Mouse (Mus musculus) midbrain, embryonic 13.5 days (tissue): ENCODE measurements at regions not wholly inside any gene's neighbourhood (a gene's known extent, or its start where the extent isn't known, plus 50 kb on each side); places are given as distances from the start of the nearest gene placed in this dataset.

Source experiments
- ATAC-seq: fragments of 200-750 bp; cut with Nextera tagmentation; 2 replicates; pipeline ENCODE4 v1.8.0; 2017; ENCODE audit warnings: mild to moderate bottlenecking, moderate TSS enrichment, moderate library complexity
- H3K27ac ChIP-seq: fragments of 300-500 bp; sonication (generic); 2 replicates; pipeline ENCODE4 v1.5.1; 2015; ENCODE audit warnings: inconsistent platforms, mild to moderate bottlenecking, moderate library complexity
- H3K27me3 ChIP-seq: fragments of 300-500 bp; sonication (generic); 2 replicates; pipeline ENCODE4 v1.6.1; 2015; ENCODE audit warnings: mild to moderate bottlenecking, inconsistent platforms
- H3K36me3 ChIP-seq: fragments of 300-500 bp; sonication (generic); 2 replicates; pipeline ENCODE4 v1.6.1; 2015; ENCODE audit warnings: mild to moderate bottlenecking, inconsistent platforms
- H3K4me1 ChIP-seq: fragments of 300-500 bp; sonication (generic); replicated peaks from 2 replicates; pipeline ENCODE4 v1.6.1; 2015; ENCODE audit warnings: inconsistent platforms
- H3K4me2 ChIP-seq: fragments of 300-500 bp; sonication (generic); replicated peaks from 2 replicates; pipeline ENCODE4 v1.6.1; 2015; ENCODE audit warnings: moderate library complexity, mild to moderate bottlenecking, inconsistent platforms
- H3K4me3 ChIP-seq: fragments of 300-500 bp; sonication (generic); replicated peaks from 2 replicates; pipeline ENCODE4 v1.5.1; 2015; ENCODE audit warnings: mild to moderate bottlenecking, inconsistent platforms
- H3K9ac ChIP-seq: fragments of 300-500 bp; sonication (generic); replicated peaks from 2 replicates; pipeline ENCODE4 v1.6.1; 2015; ENCODE audit warnings: mild to moderate bottlenecking, inconsistent platforms
- H3K9me3 ChIP-seq: fragments of 300-500 bp; sonication (generic); 2 replicates; pipeline ENCODE4 v1.6.1; 2016; ENCODE audit warnings: mild to moderate bottlenecking, inconsistent platforms
- WGBS: fragments of 180-500 bp; shearing (Covaris S2); methylation state at CpG from one replicate; pipeline ENCODE4 v1.1.7; 2015; 5-methylcytosine and 5-hydroxymethylcytosine counted together

- no peak for ATAC-seq
- Histone ChIP-seq H3K4me3 (no peak overlapping the region), H3K27ac (no peak overlapping the region), H3K4me2 (no peak overlapping the region), H3K27me3 (no peaks in the 10 kb centered on the region), H3K36me3 (no peaks in the 10 kb centered on the region), H3K9me3 (no peaks in the 10 kb centered on the region), H3K4me1 (no peaks in the 10 kb centered on the region), H3K9ac (no peak overlapping the region)
- 89% methylated on average over 6 of the region's 6 CpGs for WGBS
Measured at GRCm38 (mm10) chr12:9091951-9092350, 62.2 kb downstream of the Ttc32 start.

GRCm38 (mm10) chr12:9095061-9095460 is 65.3 kb downstream of the Ttc32 start:
- H3K4me1 ChIP-seq, result no peaks in the 10 kb centered on the region
- no peak overlapping the region for H3K4me3 ChIP-seq
- H3K36me3 ChIP-seq, result no peaks in the 10 kb centered on the region
- H3K9ac ChIP-seq, result no peak overlapping the region
- ATAC-seq, result no peak
- H3K27ac ChIP-seq, result no peak overlapping the region
- no peaks in the 10 kb centered on the region for H3K27me3 ChIP-seq
- H3K4me2 ChIP-seq, result no peak overlapping the region
- no peaks in the 10 kb centered on the region for H3K9me3 ChIP-seq

DNA sequence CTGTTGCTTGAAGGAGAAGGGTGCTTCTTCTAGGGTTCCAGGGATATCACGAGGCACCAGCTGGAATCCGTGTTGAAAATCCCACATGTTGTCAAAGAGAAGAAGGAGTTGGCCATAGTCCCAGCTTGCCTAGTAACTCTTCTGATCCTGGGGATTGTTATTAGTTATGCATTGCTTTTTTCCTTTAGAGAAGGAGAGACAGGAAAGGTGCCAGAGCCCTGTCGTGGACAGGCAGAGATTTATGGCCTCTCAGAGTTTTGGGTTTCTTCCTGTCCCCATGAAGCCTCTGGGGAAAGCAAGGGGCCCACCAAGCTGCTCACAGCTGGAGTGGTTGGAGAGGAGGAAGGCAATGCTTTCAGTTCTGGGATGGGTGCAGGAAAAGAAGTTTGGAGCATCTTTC is 76.6 kb downstream of the Ttc32 start:
- H3K4me1 ChIP-seq, result no peaks in the 10 kb centered on the region
- no peaks in the 10 kb centered on the region for H3K27me3 ChIP-seq
- no peaks in the 10 kb centered on the region for H3K9me3 ChIP-seq
- ATAC-seq, result no peak
- no peaks in the 10 kb centered on the region for H3K36me3 ChIP-seq
- H3K4me2 ChIP-seq, result no peak overlapping the region
- whole genome bisulfite sequencing, result 77% methylated on average over 3 of the region's 3 CpGs
- no peak overlapping the region for H3K27ac ChIP-seq
- H3K9ac ChIP-seq, result no peak overlapping the region
- H3K4me3 ChIP-seq, result no peak overlapping the region

DNA sequence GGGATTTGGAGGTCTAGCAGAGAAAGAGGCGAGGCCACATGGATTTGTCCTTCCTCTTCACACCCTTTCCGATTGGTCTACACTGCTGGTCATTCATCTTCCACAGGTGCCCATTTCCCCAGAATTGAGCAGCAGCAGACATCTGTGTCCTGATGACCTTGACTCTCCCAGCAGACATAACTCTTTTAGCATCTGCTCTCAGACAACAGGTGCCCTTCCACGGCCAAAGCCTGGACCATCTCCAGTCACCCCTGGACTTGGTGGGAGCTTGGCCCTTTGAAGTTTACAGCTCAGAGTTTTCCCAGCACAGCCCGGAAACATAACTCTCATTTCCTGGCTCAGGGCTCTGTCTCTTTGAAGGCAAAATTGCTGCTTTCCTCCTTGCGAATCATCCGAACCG is 80.0 kb downstream of the Ttc32 start:
- Histone ChIP-seq H3K4me3 (no peak overlapping the region), H3K9ac (no peak overlapping the region), H3K4me1 (no peaks in the 10 kb centered on the region), H3K36me3 (no peaks in the 10 kb centered on the region), H3K27ac (no peak overlapping the region), H3K4me2 (no peak overlapping the region), H3K9me3 (no peaks in the 10 kb centered on the region), H3K27me3 (no peaks in the 10 kb centered on the region)
- no peak for ATAC-seq
- WGBS, result 89% methylated on average over 7 of the region's 7 CpGs

DNA sequence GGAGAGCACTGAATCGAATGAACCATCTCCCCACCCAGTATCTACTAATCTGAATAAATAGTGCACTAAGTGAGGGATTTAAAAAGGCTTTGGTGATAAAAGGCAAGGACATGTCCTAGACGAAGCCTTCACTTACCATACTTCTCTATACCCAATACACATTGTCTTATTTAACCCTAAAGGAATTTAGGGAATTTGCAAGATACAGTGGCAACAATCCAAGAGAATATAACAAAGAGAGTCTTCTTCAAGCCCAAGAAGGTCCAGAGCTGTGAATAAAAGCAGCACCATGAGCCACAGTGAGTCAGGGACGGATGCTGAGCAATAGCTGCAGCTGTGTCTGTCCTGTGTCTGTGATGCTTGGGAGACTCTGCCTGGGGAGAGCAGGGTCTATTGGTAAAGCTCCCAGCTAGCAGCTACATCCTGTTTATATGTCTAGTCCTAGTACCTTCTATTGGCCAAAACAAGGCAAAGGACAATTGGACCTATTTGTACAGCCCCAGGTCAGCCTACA is 82.4 kb downstream of the Ttc32 start:
- no peak for ATAC-seq
- Histone ChIP-seq H3K36me3 (no peaks in the 10 kb centered on the region), H3K4me1 (no peaks in the 10 kb centered on the region), H3K27ac (no peak overlapping the region), H3K9me3 (no peaks in the 10 kb centered on the region), H3K27me3 (no peaks in the 10 kb centered on the region), H3K4me2 (no peak overlapping the region), H3K9ac (no peak overlapping the region), H3K4me3 (no peak overlapping the region)
- WGBS, result 72% methylated on average over 3 of the region's 3 CpGs

- no peaks in the 10 kb centered on the region for H3K27me3 ChIP-seq
- 81% methylated on average over 6 of the region's 6 CpGs for WGBS
- H3K36me3 ChIP-seq, result no peaks in the 10 kb centered on the region
- ATAC-seq, result no peak
- no peaks in the 10 kb centered on the region for H3K9me3 ChIP-seq
- no peak overlapping the region for H3K9ac ChIP-seq
- H3K4me3 ChIP-seq, result no peak overlapping the region
- no peak overlapping the region for H3K27ac ChIP-seq
- H3K4me2 ChIP-seq, result no peak overlapping the region
- H3K4me1 ChIP-seq, result no peaks in the 10 kb centered on the region
Measured at GRCm38 (mm10) chr12:9113652-9114051, 83.9 kb downstream of the Ttc32 start.

GRCm38 (mm10) chr12:9114061-9114460 is 84.3 kb downstream of the Ttc32 start:
- ATAC-seq, result no peak
- no peak overlapping the region for H3K4me2 ChIP-seq
- H3K9me3 ChIP-seq, result no peaks in the 10 kb centered on the region
- H3K27me3 ChIP-seq, result no peaks in the 10 kb centered on the region
- H3K4me1 ChIP-seq, result no peaks in the 10 kb centered on the region
- 90% methylated on average over 1 of the region's 1 CpGs for WGBS
- no peaks in the 10 kb centered on the region for H3K36me3 ChIP-seq
- H3K9ac ChIP-seq, result no peak overlapping the region
- H3K4me3 ChIP-seq, result no peak overlapping the region
- H3K27ac ChIP-seq, result no peak overlapping the region

DNA sequence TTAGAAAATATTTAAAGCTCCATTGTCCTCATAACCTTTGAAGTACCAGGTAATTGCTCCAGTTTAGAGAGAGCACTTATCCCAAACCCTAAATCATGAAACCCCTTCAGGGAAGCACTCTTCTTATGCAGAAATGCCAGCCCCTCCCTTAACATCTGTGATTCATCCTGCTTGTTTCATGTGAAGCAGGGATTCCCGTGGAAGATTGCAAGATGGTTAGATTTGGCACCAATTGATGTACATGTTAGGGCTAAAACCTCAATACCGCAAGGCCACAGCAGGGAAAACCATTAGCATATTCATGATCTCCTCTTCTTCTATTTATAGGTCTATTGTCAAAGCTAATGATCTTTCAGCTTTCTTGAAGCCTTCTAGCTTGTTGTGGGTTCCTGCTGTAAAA is 88.8 kb downstream of the Ttc32 start:
- 37% methylated on average over 2 of the region's 2 CpGs for WGBS
- Histone ChIP-seq H3K36me3 (no peaks in the 10 kb centered on the region), H3K27me3 (no peaks in the 10 kb centered on the region), H3K9me3 (no peaks in the 10 kb centered on the region), H3K4me2 (no peak overlapping the region), H3K4me3 (no peak overlapping the region), H3K4me1 (no peaks in the 10 kb centered on the region), H3K9ac (no peak overlapping the region), H3K27ac (no peak overlapping the region)
- ATAC-seq, result no peak

DNA sequence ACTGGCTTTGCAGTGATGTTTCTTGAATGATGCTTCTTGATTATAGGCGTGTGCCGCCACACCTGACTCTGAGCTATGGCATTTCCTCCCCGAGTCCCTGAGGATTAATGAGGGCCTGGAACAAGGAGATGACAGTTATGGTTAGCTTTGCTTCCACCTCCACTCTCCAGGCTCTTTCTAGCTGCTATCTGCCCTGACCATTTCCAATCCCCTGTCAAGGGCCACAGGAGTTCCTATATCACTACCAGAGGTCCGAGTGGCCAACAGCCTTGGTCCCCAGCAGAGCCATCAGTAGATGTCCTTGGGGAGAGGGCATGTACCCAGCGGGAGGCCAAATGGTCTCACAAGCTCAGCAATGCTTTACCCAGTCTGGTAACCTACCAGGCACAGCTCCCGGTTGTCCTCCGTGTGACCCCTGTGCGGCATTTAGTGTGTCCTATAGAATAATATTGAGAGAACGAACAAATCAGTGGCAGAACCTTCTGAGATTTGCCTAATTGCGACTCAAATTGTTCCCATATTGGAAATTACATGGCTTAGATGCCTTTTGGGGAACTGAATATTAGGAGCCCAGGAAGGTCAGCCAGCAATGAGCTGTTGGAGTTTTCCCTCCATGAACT is 98.2 kb downstream of the Ttc32 start:
- no peak overlapping the region for H3K4me2 ChIP-seq
- WGBS, result 87% methylated on average over 10 of the region's 10 CpGs
- H3K27ac ChIP-seq, result no peak overlapping the region
- no peaks in the 10 kb centered on the region for H3K4me1 ChIP-seq
- no peak for ATAC-seq
- no peak overlapping the region for H3K9ac ChIP-seq
- H3K9me3 ChIP-seq, result no peaks in the 10 kb centered on the region
- H3K27me3 ChIP-seq, result no peaks in the 10 kb centered on the region
- no peaks in the 10 kb centered on the region for H3K36me3 ChIP-seq
- no peak overlapping the region for H3K4me3 ChIP-seq

GRCm38 (mm10) chr12:9128581-9129275 is 98.9 kb downstream of the Ttc32 start:
- Histone ChIP-seq H3K4me3 (no peak overlapping the region), H3K9ac (no peak overlapping the region), H3K36me3 (no peaks in the 10 kb centered on the region), H3K4me1 (no peaks in the 10 kb centered on the region), H3K27ac (no peak overlapping the region), H3K9me3 (no peaks in the 10 kb centered on the region), H3K27me3 (no peaks in the 10 kb centered on the region), H3K4me2 (no peak overlapping the region)
- ATAC-seq, result no peak
- WGBS, result 71% methylated on average over 6 of the region's 6 CpGs

- Histone ChIP-seq H3K9me3 (no peaks in the 10 kb centered on the region), H3K9ac (no peak overlapping the region)
- ATAC-seq, result no peak
Measured at GRCm38 (mm10) chr12:9132621-9133020, 102.8 kb downstream of the Ttc32 start.

DNA sequence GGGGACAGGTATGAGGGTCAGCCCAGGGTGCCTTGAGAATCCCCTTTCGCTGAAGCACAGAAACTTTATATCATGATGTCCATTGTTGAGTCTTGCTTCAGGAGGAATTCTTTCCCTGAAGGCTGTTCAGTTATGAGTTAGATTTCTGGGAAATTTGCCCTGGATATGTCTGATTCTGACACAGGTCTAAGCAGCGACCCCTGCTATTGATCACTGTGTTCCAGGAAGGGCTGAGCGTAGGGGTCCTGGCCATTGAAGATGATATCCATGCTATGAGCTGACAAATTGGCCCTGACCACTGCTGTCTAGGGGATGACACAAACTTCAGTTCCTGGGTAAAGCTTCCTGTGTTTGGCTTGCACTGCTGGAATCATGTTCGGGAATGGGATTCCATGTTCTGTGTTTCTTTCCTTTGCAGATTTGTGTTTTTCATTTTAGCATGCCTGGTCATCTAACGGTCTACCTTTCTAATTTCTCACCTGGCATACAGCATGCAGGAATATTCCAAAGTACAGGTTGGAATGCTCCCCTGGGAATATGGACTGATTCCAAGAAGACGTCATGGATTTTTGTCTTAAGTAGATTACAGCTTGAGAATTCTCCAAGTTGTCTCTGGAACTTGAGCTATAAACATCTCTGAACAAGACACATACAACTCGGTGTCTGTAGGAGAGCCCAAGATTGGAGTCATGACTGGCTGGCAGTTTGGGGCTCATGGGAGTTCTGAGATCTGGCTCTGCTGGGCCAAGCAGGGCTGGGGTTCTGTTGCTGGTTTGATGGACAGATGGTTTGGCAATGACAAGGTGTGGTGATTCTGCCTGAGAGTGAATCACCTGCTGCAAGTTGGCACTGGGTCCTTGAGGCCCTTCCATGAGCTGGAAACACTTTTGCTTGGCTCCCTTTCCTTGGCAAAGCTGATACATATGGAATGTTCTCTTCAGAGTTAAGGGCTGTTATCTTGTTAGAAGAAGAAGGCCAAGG is 104.4 kb downstream of the Ttc32 start:
- 94% methylated on average over 7 of the region's 7 CpGs for WGBS
- Histone ChIP-seq H3K27ac (no peak overlapping the region), H3K4me2 (no peak overlapping the region), H3K4me1 (no peaks in the 10 kb centered on the region), H3K9ac (no peak overlapping the region), H3K36me3 (no peaks in the 10 kb centered on the region), H3K27me3 (no peaks in the 10 kb centered on the region), H3K9me3 (no peaks in the 10 kb centered on the region), H3K4me3 (no peak overlapping the region)
- ATAC-seq, result no peak

More at GRCm38 (mm10) chr12:9132621-9133020, 102.8 kb downstream of the Ttc32 start:
- Histone ChIP-seq H3K27me3 (no peaks in the 10 kb centered on the region), H3K27ac (no peak overlapping the region), H3K4me2 (no peak overlapping the region), H3K36me3 (no peaks in the 10 kb centered on the region), H3K4me3 (no peak overlapping the region), H3K4me1 (no peaks in the 10 kb centered on the region)
